Mouse (Mus musculus) liver, embryonic 15.5 days (tissue): ENCODE measurements around the gene Slitrk5. TPM values are rescaled to one million over a fixed set of nuclear protein-coding genes. Genes with fewer than 3 reads are reported as not detected.

Experiments
- ATAC-seq: fragments of 200-750 bp; cut with Nextera tagmentation; 2 replicates; pipeline ENCODE4 v1.8.0; 2017; ENCODE audit warnings: moderate number of reproducible peaks, mild to moderate bottlenecking, moderate library complexity; ENCODE audit not compliant: insufficient read depth
- H3K27ac ChIP-seq: fragments of 300-500 bp; sonication (generic); replicated peaks from 2 replicates; pipeline ENCODE4 v1.5.1; 2015; ENCODE audit warnings: mild to moderate bottlenecking, inconsistent platforms
- H3K27me3 ChIP-seq: fragments of 300-500 bp; sonication (generic); 2 replicates; pipeline ENCODE4 v1.6.1; 2015; ENCODE audit warnings: mild to moderate bottlenecking, inconsistent platforms
- H3K36me3 ChIP-seq: fragments of 300-500 bp; sonication (generic); replicated peaks from 2 replicates; pipeline ENCODE4 v1.6.1; 2015; ENCODE audit warnings: moderate library complexity, mild to moderate bottlenecking, inconsistent platforms
- H3K4me1 ChIP-seq: fragments of 300-500 bp; sonication (generic); replicated peaks from 2 replicates; pipeline ENCODE4 v1.6.1; 2015; ENCODE audit warnings: inconsistent platforms
- H3K4me2 ChIP-seq: fragments of 300-500 bp; sonication (generic); 2 replicates; pipeline ENCODE4 v1.6.1; 2015; ENCODE audit warnings: moderate library complexity, mild to moderate bottlenecking, inconsistent platforms
- H3K4me3 ChIP-seq: fragments of 300-500 bp; sonication (generic); replicated peaks from 2 replicates; pipeline ENCODE4 v1.5.1; 2015; ENCODE audit warnings: mild to moderate bottlenecking, inconsistent platforms
- H3K9ac ChIP-seq: fragments of 300-500 bp; sonication (generic); 2 replicates; pipeline ENCODE4 v1.6.1; 2015; ENCODE audit warnings: moderate library complexity, mild to moderate bottlenecking, inconsistent platforms
- H3K9me3 ChIP-seq: fragments of 300-500 bp; sonication (generic); replicated peaks from 2 replicates; pipeline ENCODE4 v1.6.1; 2016; ENCODE audit warnings: inconsistent platforms
- WGBS: fragments of 180-500 bp; shearing (Covaris S2); methylation state at CpG from one replicate; pipeline ENCODE4 v1.1.7; 2015; ENCODE audit warnings: mixed read lengths; ENCODE audit not compliant: insufficient replicate concordance; 5-methylcytosine and 5-hydroxymethylcytosine counted together
- polyA plus RNA-seq: library from polyadenylated mRNA; unstranded; fragments of >200 nt; fragmentation: Nextera tagmentation; extraction: Ambion mirVana; gene quantifications from 2 replicates; pipeline ENCODE4 v1.2.1, GENCODE M21; 2015

Slitrk5 gene
- not detected in 2 replicates for polyA plus RNA-seq

DNA sequence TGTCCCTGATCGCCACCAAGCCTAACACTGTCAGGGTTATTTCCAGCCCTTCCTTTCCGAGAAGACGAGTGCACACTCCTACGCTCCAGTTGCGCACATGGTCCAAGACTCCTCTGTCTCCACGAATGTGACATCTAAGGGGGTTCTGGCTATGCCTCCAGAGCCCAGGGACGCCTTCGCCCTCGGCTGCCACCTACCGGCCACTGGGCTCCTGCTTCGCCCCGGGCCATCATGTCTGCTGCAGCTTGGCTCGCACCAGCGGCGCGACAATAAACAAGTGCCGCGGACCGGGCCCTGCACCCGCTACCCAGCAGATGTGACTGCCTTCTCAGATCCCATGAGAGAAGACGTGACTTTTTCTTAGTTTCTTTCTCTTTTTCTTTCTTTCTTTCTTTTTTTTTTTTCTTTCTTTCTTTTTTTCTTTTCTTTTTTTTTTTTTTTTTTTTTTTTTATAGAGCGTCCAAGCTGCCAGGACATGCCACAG is at the start of gene Slitrk5:
Slitrk5 (plus strand) TSS at position 434 of the 484 bp plus-strand sequence.
- Histone ChIP-seq H3K4me3 (peak within 1 kb of the TSS; percentile 44), H3K4me1 (0 out of 2 replicates have a peak, but pooled peaks cover 3% of the 10 kb centered on the region), H3K36me3 (no peaks in the 10 kb centered on the region), H3K9ac (no peak within 1 kb of the TSS), H3K4me2 (peak within 1 kb of the TSS; percentile 69), H3K27ac (no peak within 1 kb of the TSS), H3K27me3 (peaks cover 57% of the 10 kb centered on the region), H3K9me3 (no peaks in the 10 kb centered on the region)
- ATAC-seq, result no peak
- WGBS, result 1% methylated on average over 22 of the region's 22 CpGs

DNA sequence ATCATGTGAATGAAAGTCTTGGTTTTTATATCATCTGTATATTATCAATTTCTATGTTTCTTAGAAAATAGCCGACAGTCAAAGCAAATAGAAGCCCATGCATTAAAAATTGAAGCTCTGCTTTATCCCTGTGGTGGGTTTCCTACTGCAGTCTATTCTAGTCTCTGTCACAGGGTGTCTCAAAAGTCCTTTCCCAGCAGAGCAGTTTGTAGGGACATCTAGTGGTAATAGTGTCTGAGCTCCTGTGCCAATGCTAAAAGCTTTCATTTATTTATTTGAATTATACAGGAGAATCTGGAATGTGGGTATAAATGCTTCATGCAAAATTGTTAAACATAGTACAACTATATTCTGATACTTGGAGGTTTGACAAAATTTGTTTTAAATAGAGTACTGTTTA is 2.0 kb upstream of the Slitrk5 start:
- Histone ChIP-seq H3K9me3 (no peaks in the 10 kb centered on the region), H3K36me3 (no peaks in the 10 kb centered on the region), H3K4me3 (no peak overlapping the region), H3K4me1 (0 out of 2 replicates have a peak, but pooled peaks cover 3% of the 10 kb centered on the region), H3K27ac (no peak overlapping the region), H3K9ac (no peak overlapping the region), H3K4me2 (no peak overlapping the region), H3K27me3 (peaks cover 40% of the 10 kb centered on the region)
- 41% methylated on average over 1 of the region's 1 CpGs for WGBS
- no peak for ATAC-seq

GRCm38 (mm10) chr14:111675211-111676165 is 591 bp downstream of the Slitrk5 start:
- no peaks in the 10 kb centered on the region for H3K36me3 ChIP-seq
- peak overlapping the region; percentile 69 for H3K4me2 ChIP-seq
- no peak overlapping the region for H3K27ac ChIP-seq
- no peaks in the 10 kb centered on the region for H3K9me3 ChIP-seq
- H3K4me1 ChIP-seq, result 0 out of 2 replicates have a peak, but pooled peaks cover 3% of the 10 kb centered on the region
- under 1% methylated on average over 71 of the region's 94 CpGs for WGBS
- peak; percentile 40; the same call in 1 of the 2 replicates for ATAC-seq
- H3K4me3 ChIP-seq, result peak overlapping the region; percentile 44
- no peak overlapping the region for H3K9ac ChIP-seq
- peaks cover 65% of the 10 kb centered on the region for H3K27me3 ChIP-seq

- H3K4me1 ChIP-seq, result 0 out of 2 replicates have a peak, but pooled peaks cover 7% of the 10 kb centered on the region
- H3K36me3 ChIP-seq, result no peaks in the 10 kb centered on the region
- no peak overlapping the region for H3K9ac ChIP-seq
- no peaks in the 10 kb centered on the region for H3K9me3 ChIP-seq
- H3K27ac ChIP-seq, result no peak overlapping the region
- WGBS, result under 1% methylated on average over 19 of the region's 19 CpGs
- peak overlapping the region; percentile 44 for H3K4me3 ChIP-seq
- H3K4me2 ChIP-seq, result peak overlapping the region; percentile 69
- ATAC-seq, result no peak
- H3K27me3 ChIP-seq, result peaks cover 72% of the 10 kb centered on the region
These were observed 1.3 kb downstream of the Slitrk5 start for GRCm38 (mm10) chr14:111676166-111676581.

DNA sequence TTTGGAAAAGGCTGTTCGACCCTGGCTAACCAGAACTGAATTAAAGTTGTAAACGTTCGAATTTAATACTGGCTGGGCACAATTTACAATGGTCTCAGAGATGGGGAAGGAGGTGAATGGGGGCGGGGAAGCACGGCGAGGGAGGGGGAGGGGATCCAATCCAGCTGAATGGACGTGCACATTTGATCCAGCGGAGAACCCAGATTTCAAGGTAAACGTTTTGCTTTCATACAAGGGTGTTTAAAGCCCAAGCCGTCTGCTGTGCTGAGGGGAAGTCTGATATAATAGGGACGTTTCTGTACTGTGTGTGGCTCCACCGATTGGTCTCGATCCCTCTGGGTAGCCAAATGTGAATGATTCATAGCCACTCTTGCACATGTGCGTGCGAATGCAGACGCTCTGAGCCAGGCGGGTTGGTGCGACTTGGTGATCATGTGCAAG is 2.0 kb downstream of the Slitrk5 start:
- Histone ChIP-seq H3K27ac (no peak overlapping the region), H3K4me1 (0 out of 2 replicates have a peak, but pooled peaks cover 8% of the 10 kb centered on the region), H3K27me3 (peaks cover 79% of the 10 kb centered on the region), H3K9ac (no peak overlapping the region), H3K36me3 (no peaks in the 10 kb centered on the region), H3K4me3 (no peak overlapping the region), H3K4me2 (no peak overlapping the region), H3K9me3 (no peaks in the 10 kb centered on the region)
- no peak for ATAC-seq
- WGBS, result under 1% methylated on average over 18 of the region's 18 CpGs

DNA sequence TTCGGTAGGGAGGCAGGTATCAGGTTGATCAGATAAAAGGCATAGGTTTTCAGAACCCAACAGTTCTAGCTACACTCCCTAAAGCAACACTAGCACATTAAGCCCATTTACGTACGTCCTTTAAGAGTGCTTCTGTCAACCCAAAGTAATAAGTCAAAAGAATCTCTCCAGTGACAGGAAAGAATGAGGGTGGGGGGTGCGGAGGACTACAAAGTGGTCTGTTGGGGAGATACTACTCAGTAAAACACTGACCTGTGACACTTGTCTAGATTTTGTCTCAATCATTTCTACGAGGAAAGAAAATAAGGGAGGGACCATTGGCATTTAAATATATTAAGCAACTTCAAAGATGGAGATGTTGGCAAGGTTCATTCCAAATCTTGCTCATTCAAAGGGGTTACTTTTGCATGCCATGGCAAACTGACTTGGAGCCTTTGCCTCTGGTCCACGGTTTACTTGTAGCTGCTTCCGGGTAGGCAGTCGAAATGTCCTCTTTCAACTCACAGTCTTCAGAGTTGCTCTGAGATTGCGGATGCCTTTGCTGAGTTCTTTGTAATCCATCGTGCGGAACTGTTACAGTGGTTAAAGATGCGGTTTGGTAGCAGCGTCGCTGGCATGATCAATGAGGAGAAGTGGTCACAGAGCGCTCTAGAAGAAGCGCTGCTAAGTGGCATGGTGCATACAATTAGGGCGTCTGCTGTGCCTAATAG is 2.6 kb downstream of the Slitrk5 start:
- 4% methylated on average over 17 of the region's 17 CpGs for WGBS
- Histone ChIP-seq H3K27me3 (peaks cover 81% of the 10 kb centered on the region), H3K9ac (no peak overlapping the region), H3K4me2 (no peak overlapping the region), H3K4me3 (no peak overlapping the region), H3K9me3 (no peaks in the 10 kb centered on the region), H3K27ac (no peak overlapping the region), H3K4me1 (0 out of 2 replicates have a peak, but pooled peaks cover 8% of the 10 kb centered on the region), H3K36me3 (no peaks in the 10 kb centered on the region)
- no peak for ATAC-seq

DNA sequence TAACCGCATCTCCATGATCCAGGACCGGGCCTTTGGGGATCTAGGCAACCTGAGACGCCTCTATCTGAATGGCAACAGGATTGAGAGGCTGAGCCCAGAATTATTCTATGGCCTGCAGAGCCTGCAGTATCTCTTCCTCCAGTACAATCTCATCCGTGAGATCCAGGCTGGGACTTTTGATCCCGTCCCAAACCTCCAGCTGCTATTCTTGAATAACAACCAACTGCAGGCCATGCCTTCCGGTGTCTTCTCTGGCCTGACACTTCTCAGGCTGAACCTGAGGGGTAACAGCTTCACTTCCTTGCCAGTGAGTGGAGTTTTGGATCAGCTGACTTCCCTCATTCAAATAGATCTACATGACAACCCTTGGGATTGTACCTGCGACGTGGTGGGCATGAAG is 5.4 kb downstream of the Slitrk5 start:
- no peaks in the 10 kb centered on the region for H3K9me3 ChIP-seq
- peaks cover 72% of the 10 kb centered on the region for H3K27me3 ChIP-seq
- H3K36me3 ChIP-seq, result no peaks in the 10 kb centered on the region
- H3K4me3 ChIP-seq, result no peak overlapping the region
- no peak overlapping the region for H3K9ac ChIP-seq
- 52% methylated on average over 8 of the region's 8 CpGs for WGBS
- no peak for ATAC-seq
- 0 out of 2 replicates have a peak, but pooled peaks cover 5% of the 10 kb centered on the region for H3K4me1 ChIP-seq
- no peak overlapping the region for H3K4me2 ChIP-seq
- H3K27ac ChIP-seq, result no peak overlapping the region

DNA sequence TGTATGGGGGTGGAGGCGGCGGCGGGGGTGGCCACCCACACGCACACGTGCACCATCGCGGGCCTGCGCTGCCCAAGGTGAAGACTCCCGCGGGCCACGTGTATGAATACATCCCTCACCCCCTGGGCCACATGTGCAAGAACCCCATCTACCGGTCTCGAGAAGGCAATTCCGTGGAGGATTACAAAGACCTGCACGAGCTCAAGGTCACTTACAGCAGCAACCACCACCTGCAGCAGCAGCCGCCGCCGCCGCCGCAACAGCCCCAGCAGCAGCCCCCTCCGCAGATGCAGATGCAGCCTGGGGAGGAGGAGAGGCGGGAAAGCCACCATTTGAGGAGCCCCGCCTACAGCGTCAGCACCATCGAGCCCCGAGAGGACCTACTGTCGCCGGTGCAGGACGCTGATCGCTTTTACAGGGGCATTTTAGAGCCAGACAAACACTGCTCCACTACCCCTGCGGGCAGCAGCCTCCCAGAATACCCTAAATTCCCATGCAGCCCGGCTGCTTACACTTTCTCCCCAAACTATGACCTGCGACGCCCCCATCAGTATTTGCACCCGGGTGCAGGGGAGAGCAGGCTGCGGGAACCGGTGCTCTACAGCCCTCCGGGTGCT is 6.3 kb downstream of the Slitrk5 start:
- 0 out of 2 replicates have a peak, but pooled peaks cover 5% of the 10 kb centered on the region for H3K4me1 ChIP-seq

DNA sequence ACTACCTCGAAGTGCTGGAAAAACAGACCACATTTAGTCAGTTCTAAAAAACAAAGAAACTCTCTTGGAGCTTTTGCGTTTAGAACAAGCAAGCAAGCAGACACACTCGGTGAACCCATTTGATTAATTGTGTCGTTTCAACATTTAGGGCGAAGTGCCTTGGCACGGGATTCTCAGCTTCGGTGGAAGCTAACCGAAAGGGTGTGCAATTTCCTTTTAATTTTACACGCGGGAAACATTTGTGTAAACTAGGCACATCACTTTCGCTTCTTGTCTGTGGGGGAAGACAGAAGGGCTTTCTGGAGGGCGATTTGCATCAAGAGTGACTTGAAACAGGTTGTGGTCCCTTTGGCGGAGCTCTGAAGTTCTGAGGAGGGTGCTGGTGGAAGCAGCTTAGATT is 6.9 kb downstream of the Slitrk5 start:
- peak overlapping the region; percentile 44 for H3K4me2 ChIP-seq
- peaks cover 57% of the 10 kb centered on the region for H3K27me3 ChIP-seq
- 2% methylated on average over 13 of the region's 13 CpGs for WGBS
- no peak overlapping the region for H3K27ac ChIP-seq
- no peak overlapping the region for H3K9ac ChIP-seq
- 0 out of 2 replicates have a peak, but pooled peaks cover 5% of the 10 kb centered on the region for H3K4me1 ChIP-seq
- H3K36me3 ChIP-seq, result no peaks in the 10 kb centered on the region
- H3K4me3 ChIP-seq, result peak overlapping the region; percentile 17
- H3K9me3 ChIP-seq, result no peaks in the 10 kb centered on the region
- ATAC-seq, result no peak

More for the DNA sequence above, 6.3 kb downstream of the Slitrk5 start:
- no peak overlapping the region for H3K27ac ChIP-seq
- peak overlapping the region; percentile 44 for H3K4me2 ChIP-seq
- no peak overlapping the region for H3K9ac ChIP-seq
- H3K27me3 ChIP-seq, result peaks cover 63% of the 10 kb centered on the region
- no peaks in the 10 kb centered on the region for H3K36me3 ChIP-seq
- no peaks in the 10 kb centered on the region for H3K9me3 ChIP-seq
- under 1% methylated on average over 38 of the region's 38 CpGs for WGBS
- no peak for ATAC-seq
- H3K4me3 ChIP-seq, result peak overlapping the region; percentile 17

- WGBS, result 33% methylated on average over 4 of the region's 4 CpGs
- H3K4me2 ChIP-seq, result no peak overlapping the region
- H3K4me1 ChIP-seq, result 0 out of 2 replicates have a peak, but pooled peaks cover 5% of the 10 kb centered on the region
- H3K36me3 ChIP-seq, result no peaks in the 10 kb centered on the region
- no peak overlapping the region for H3K4me3 ChIP-seq
- H3K27me3 ChIP-seq, result peaks cover 40% of the 10 kb centered on the region
- no peak for ATAC-seq
- H3K27ac ChIP-seq, result no peak overlapping the region
- no peaks in the 10 kb centered on the region for H3K9me3 ChIP-seq
- no peak overlapping the region for H3K9ac ChIP-seq
These were observed 8.6 kb downstream of the Slitrk5 start for GRCm38 (mm10) chr14:111683543-111683942.
